Comparison of ENCODE assay signal across 14 mouse cellular contexts in genomic region chr9:32467443-32467842, GRCm38 (mm10).
A peak's percentile ranks its signal among the peaks of the same experiment; 100 is the strongest.
DNase-seq lines count a peak whose midpoint lies in the region; ATAC-seq and TF ChIP-seq lines count a peak whose summit lies in the region.
"Had no signal": no experiment of that assay in that cellular context is flagged by ENCODE, and none has a peak within 500 bp of the region (broad histone marks: within the 10 kb centered on the region; RNA-seq: fewer than 3 reads in every experiment).

No protein-coding gene starts in this region.

- H3K27me3 ChIP-seq in forebrain, postnatal 0 days (ENCODE audit: insufficient read depth, low read length): no peaks in the 10 kb centered on the region
- 0 out of 2 replicates have a peak, but pooled peaks cover 2% of the 10 kb centered on the region for H3K27me3 ChIP-seq in forebrain, embryonic 12.5 days
- no peaks in the 10 kb centered on the region for H3K27me3 ChIP-seq in kidney, embryonic 16.5 days (ENCODE audit: insufficient read depth, low read length)
- H3K27me3 ChIP-seq in kidney, embryonic 14.5 days (ENCODE audit: control insufficient read depth, insufficient read depth, low read length): no peaks in the 10 kb centered on the region
- no peaks in the 10 kb centered on the region for H3K27me3 ChIP-seq in lung, embryonic 16.5 days (ENCODE audit: control insufficient read depth, insufficient read depth, low read depth, low read length)
- H3K27me3 ChIP-seq in limb, embryonic 13.5 days: peaks cover 4% of the 10 kb centered on the region; the same call in 1 of the 2 replicates

- peak; percentile 32; the same call in 1 of the 2 replicates for ATAC-seq in forebrain, postnatal 0 days
- no peak for ATAC-seq in forebrain, embryonic 12.5 days (ENCODE audit: low FRiP score)
- ATAC-seq in kidney, embryonic 16.5 days (ENCODE audit: low FRiP score, low TSS enrichment): 0 out of 2 replicates have a peak, but pooled peaks have one; percentile 33
- ATAC-seq in kidney, embryonic 14.5 days (ENCODE audit: low FRiP score, low TSS enrichment): no peak
- ATAC-seq in lung, embryonic 16.5 days (ENCODE audit: low read depth): peak; percentile 72
- peak; percentile 66 for ATAC-seq in limb, embryonic 13.5 days (ENCODE audit: low FRiP score, low read depth)
- ATAC-seq: activated CD4-positive, CD25-positive, alpha-beta regulatory T cell, adult 4 months; liver, postnatal 0 days had no signal

- WGBS in forebrain, postnatal 0 days: 69% methylated on average over 8 of the region's 8 CpGs
- WGBS in forebrain, embryonic 12.5 days: 87% methylated on average over 8 of the region's 8 CpGs
- WGBS in kidney, embryonic 16.5 days: 58% methylated on average over 8 of the region's 8 CpGs
- 59% methylated on average over 8 of the region's 8 CpGs for WGBS in kidney, embryonic 14.5 days
- WGBS in lung, embryonic 16.5 days: 56% methylated on average over 8 of the region's 8 CpGs
- 48% methylated on average over 8 of the region's 8 CpGs for WGBS in limb, embryonic 13.5 days

- no peak overlapping the region for H3K4me3 ChIP-seq in forebrain, postnatal 0 days (ENCODE audit: low read depth, low read length)
- no peak overlapping the region for H3K4me3 ChIP-seq in forebrain, embryonic 12.5 days (replicated peaks)
- H3K4me3 ChIP-seq in kidney, embryonic 16.5 days (ENCODE audit: low read length): no peak overlapping the region
- H3K4me3 ChIP-seq in kidney, embryonic 14.5 days (ENCODE audit: low read length): no peak overlapping the region
- no peak overlapping the region for H3K4me3 ChIP-seq in lung, embryonic 16.5 days (ENCODE audit: low read length)
- no peak overlapping the region for H3K4me3 ChIP-seq in limb, embryonic 13.5 days

- no peaks in the 10 kb centered on the region for H3K4me1 ChIP-seq in forebrain, postnatal 0 days (ENCODE audit: insufficient read depth)
- H3K4me1 ChIP-seq in forebrain, embryonic 12.5 days: peaks cover 13% of the 10 kb centered on the region
- peaks cover 14% of the 10 kb centered on the region for H3K4me1 ChIP-seq in kidney, embryonic 16.5 days (ENCODE audit: insufficient read depth, low read length)
- H3K4me1 ChIP-seq in kidney, embryonic 14.5 days (ENCODE audit: control insufficient read depth, insufficient read depth, low read length): no peaks in the 10 kb centered on the region
- peaks cover 17% of the 10 kb centered on the region for H3K4me1 ChIP-seq in lung, embryonic 16.5 days (replicated peaks; ENCODE audit: control insufficient read depth, insufficient read depth, low read length)
- peaks cover 58% of the 10 kb centered on the region for H3K4me1 ChIP-seq in limb, embryonic 13.5 days

- no peak overlapping the region for H3K4me2 ChIP-seq in forebrain, postnatal 0 days (ENCODE audit: low read depth)
- no peak overlapping the region for H3K4me2 ChIP-seq in forebrain, embryonic 12.5 days
- H3K4me2 ChIP-seq in kidney, embryonic 16.5 days (replicated peaks; ENCODE audit: low read depth, low read length): no peak overlapping the region
- no peak overlapping the region for H3K4me2 ChIP-seq in kidney, embryonic 14.5 days (replicated peaks; ENCODE audit: low read depth, low read length)
- no peak overlapping the region for H3K4me2 ChIP-seq in lung, embryonic 16.5 days (ENCODE audit: low read depth, low read length)
- H3K4me2 ChIP-seq in limb, embryonic 13.5 days (replicated peaks): no peak overlapping the region
- H3K4me2 ChIP-seq: midbrain, embryonic 11.5 days had no signal

- no peak for DNase-seq in forebrain, postnatal 0 days
- DNase-seq in lung, adult 18-20 months: no peak
- DNase-seq: adrenal gland, postnatal 25 days; cerebellum, adult 9-10 months; liver, postnatal 0 days; right cerebral cortex, adult 18-20 months; thymus, postnatal 36 days had no signal

- no peak overlapping the region for H3K27ac ChIP-seq in forebrain, postnatal 0 days (ENCODE audit: low read depth, low read length)
- H3K27ac ChIP-seq in forebrain, embryonic 12.5 days: no peak overlapping the region
- no peak overlapping the region for H3K27ac ChIP-seq in kidney, embryonic 16.5 days (ENCODE audit: low read length)
- no peak overlapping the region for H3K27ac ChIP-seq in kidney, embryonic 14.5 days (ENCODE audit: low read depth, low read length)
- no peak overlapping the region for H3K27ac ChIP-seq in lung, embryonic 16.5 days (ENCODE audit: low read length)
- H3K27ac ChIP-seq in limb, embryonic 13.5 days: peak overlapping the region; percentile 76; the same call in 1 of the 2 replicates

- H3K36me3 ChIP-seq in forebrain, postnatal 0 days (ENCODE audit: insufficient read depth): no peaks in the 10 kb centered on the region
- no peaks in the 10 kb centered on the region for H3K36me3 ChIP-seq in forebrain, embryonic 12.5 days (replicated peaks)
- no peaks in the 10 kb centered on the region for H3K36me3 ChIP-seq in kidney, embryonic 16.5 days (ENCODE audit: insufficient read depth, low read length)
- H3K36me3 ChIP-seq in kidney, embryonic 14.5 days (ENCODE audit: control insufficient read depth, insufficient read depth, low read length): no peaks in the 10 kb centered on the region; the same call in 1 of the 2 replicates
- peaks cover 3% of the 10 kb centered on the region for H3K36me3 ChIP-seq in lung, embryonic 16.5 days (ENCODE audit: control insufficient read depth, insufficient read depth, low read length)
- peaks cover 35% of the 10 kb centered on the region for H3K36me3 ChIP-seq in limb, embryonic 13.5 days

- no peak for TF ChIP-seq CTCF in forebrain, postnatal 0 days (IDR thresholded peaks at IDR 0.05; ENCODE audit: low read depth)

- no peak overlapping the region for H3K9ac ChIP-seq in forebrain, postnatal 0 days
- H3K9ac ChIP-seq in forebrain, embryonic 12.5 days: no peak overlapping the region
- no peak overlapping the region for H3K9ac ChIP-seq in kidney, embryonic 16.5 days (replicated peaks; ENCODE audit: low read length)
- H3K9ac ChIP-seq in kidney, embryonic 14.5 days (ENCODE audit: low read depth, low read length): no peak overlapping the region
- no peak overlapping the region for H3K9ac ChIP-seq in lung, embryonic 16.5 days (ENCODE audit: low read length)
- H3K9ac ChIP-seq in limb, embryonic 13.5 days: no peak overlapping the region
- H3K9ac ChIP-seq: liver, postnatal 0 days had no signal

- no peaks in the 10 kb centered on the region for H3K9me3 ChIP-seq in forebrain, postnatal 0 days (ENCODE audit: low read length)
- H3K9me3 ChIP-seq in forebrain, embryonic 12.5 days: no peaks in the 10 kb centered on the region
- H3K9me3 ChIP-seq in kidney, embryonic 16.5 days (ENCODE audit: low read length): no peaks in the 10 kb centered on the region
- H3K9me3 ChIP-seq in kidney, embryonic 14.5 days (ENCODE audit: control insufficient read depth, low read length): no peaks in the 10 kb centered on the region
- no peaks in the 10 kb centered on the region for H3K9me3 ChIP-seq in lung, embryonic 16.5 days (ENCODE audit: control insufficient read depth, low read length)
- no peaks in the 10 kb centered on the region for H3K9me3 ChIP-seq in limb, embryonic 13.5 days

Comparison
In these comparisons a context has a peak if more than half of its experiments do, and no peak if none do; other contexts are left out.
1. ATAC-seq: peak in forebrain, postnatal 0 days (single experiment), kidney, embryonic 16.5 days (single experiment), lung, embryonic 16.5 days (single experiment) and limb, embryonic 13.5 days (single experiment); none in forebrain, embryonic 12.5 days (single experiment) and kidney, embryonic 14.5 days (single experiment).